Mouse (Mus musculus): Measurements from ENCODE around the gene As3mt.
"Not testable (repeated sequence)": the region's sequence is repeated elsewhere in the genome, so short reads cannot be mapped to it uniquely, and the experiment has no call there.

- not testable (repeated sequence) for TF ChIP-seq GATA1, TAL1 (IDR thresholded peaks at IDR 0.05; ENCODE audit: low read length)
Observed at GRCm38 (mm10) chr19:46779130-46779529, 71.9 kb downstream of the As3mt start.

All from erythroblast, embryonic 14.5 days (primary cell).